Mouse (Mus musculus): ENCODE measurements around the gene Tenm4.

The Tenm4 gene

DNA sequence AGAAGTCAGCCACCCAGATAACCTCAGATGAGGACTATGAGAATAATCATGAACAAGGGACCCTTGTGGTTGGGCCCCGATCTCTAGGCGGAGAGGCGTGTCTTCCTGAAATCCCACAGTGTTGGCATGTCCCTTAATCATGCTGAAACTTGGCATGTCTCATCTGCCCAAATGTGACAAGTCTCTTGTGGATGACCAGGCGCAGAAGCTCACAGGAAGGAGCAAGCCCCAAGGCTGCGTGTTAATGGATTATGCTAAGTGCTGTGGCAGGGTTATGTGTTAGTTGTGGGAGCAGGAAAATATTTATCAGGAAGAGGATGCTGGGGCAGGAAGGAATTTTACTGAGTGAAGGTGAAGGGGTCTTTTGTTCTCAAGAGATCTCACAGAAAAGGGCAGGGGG is 642.0 kb downstream of the Tenm4 start:
- peak; percentile 21 for DNase-seq (ENCODE audit: low spot score)

DNA sequence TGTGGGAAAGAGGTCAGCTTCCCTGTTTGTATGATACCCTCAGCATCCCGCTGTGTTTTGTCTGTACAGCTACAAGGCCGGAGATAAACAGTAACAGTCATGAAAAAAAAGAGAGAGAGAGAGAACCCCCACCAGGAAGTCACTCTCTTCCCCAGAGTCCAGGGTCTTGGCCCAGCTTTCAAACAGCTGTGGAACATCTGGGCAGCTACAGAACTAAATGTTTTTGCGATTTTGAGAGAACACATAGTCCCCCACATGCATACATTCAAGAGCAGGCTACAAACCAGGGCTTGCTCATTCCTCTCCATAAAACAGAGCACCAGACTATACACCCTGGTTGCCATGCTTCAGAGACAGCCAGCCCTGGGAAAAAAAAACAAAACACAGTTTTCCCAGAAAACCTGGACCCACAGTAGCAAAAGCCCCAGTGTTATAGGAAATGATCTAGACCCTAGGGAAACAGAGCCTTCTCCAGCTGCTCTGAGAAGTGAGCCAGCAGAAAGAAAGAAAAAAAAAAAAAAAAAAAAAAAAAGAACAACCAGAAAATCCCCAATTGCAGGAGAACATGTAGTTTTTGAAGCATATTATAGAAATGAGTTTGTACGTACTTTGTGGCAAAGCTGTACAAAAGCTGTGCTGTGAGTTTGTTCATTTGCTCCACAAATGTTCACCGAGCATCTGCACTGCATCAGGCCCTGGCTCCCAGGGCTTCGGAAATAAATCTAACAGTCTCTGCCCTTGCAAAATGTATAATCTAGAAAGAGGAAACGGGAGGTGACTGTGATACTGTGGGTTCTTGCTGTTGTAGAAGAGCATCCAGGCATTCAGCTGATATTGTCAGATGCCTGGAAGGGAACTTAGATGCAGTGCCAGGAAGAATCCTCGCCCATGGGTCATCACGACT is 642.7 kb downstream of the Tenm4 start:
- DNase-seq (ENCODE audit: low spot score), result no peak

DNA sequence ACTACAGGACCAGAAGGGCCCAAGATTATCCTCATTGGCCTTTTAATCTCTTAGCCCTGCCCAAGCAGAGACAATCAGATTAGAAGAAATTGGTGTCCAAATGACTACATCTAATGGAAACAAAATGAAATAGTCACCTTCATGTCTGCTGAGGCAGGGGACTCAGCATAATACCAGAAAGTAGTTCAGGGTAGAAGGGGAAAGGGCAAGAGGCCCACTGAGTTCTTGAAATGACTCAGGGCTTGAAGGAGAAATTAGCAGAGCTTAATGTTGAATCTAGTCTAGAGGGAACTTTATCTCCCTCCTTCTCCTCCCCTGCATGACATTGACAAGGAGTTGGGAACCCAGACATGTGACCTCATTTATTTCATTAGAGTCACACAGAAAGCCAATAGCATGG is 643.5 kb downstream of the Tenm4 start:
- DNase-seq (ENCODE audit: low spot score), result no peak

DNA sequence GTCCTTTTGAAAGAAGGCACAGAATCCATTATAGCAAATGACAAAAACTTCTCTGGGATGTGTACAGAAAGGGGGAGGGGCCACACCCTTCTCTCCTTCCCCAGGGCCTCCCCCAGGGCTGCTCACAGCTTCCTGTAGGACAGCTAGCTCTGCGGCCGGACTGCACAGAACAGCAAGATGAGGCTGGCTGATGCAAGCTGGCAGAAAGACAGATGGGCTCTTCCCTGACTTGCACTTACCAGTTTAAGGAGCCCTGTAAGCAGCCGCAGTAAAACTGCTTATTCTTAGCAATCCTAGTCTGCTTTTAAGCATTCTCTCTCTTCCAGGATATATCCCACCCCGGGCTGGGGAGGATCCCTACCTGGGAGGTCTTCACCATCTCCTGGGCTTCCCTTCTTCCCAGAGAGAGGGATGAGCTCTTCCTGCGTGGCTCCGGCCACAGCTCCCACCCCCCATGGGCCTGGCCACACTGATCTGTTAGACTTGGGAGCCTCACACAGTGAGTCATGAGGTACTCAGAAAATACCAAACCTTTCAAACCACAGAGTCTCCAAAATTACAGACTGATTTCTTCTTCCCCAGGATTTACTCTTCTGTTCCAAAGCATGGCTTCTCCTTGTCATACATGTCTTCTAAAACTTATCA is 646.1 kb downstream of the Tenm4 start:
- peak; percentile 53 for DNase-seq (ENCODE audit: low spot score)

DNA sequence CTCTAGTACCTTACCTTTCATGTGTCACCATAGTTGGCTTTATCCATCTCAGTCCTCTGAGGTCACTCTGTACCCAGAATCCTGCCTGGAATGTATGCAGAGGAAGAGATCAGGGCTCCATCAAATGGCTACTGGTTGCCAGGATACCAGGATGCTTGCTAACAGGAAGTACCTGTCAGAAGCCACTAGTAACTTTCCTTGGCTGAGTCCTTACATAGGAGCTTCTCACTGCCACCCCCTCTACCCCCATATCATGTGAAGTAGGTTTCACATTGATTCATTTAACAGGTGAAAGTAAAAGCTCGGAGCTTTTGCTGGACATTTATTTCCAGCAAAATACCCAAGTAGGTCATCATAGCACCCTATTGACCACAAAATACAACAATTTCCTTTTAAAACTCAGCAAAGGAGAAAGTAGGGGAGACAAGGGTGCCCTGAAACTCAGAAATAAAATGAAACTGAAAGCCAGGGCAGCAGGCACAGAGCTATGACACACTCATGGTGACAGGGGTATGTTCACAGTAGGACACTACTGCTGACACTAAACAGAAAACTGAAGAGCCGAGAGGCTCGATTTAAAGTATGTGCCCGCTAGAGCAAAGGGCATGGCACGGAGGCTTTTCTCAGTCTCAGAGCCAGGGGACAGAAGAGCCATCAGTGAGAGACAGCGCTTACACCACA is 647.3 kb downstream of the Tenm4 start:
- DNase-seq (ENCODE audit: low spot score), result no peak

DNA sequence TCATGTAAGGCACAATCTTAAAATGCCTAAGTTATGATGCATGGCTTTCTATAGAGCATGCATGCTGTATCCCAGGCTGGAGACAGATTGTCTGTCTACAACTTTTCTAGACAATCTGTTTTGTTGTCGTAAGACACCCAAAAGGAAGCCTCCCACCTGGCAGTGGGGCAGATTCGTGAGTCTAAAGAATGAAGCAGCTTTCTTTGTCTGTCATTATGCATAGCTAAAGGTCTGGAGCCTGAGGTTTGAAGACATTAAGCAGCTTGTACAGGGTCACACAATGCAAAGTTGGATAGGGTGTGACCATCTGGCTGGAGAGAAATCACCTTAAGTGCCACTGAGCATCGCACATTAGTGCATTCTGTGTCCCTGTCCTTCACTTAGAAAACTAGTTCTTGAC is 648.5 kb downstream of the Tenm4 start:
- no peak for DNase-seq (ENCODE audit: low spot score)

DNA sequence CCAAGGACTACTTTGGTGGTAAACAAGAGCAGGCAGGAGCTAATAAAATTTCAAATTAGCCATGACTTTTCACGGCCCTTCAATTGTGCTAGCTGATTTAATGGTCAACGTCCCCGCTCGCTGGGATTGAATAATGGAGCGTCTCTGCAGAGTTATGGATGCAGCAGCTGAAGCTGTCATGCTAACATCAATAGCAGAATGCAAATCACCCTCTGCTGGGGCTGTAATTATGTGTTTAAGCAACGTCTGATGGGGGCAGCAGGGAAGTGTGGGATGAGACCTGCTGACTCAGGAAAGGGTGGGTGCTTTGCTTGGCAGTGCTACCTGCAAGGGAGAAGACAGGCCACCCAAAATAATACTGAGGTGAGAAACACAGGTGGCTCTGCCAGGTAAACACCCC is 649.3 kb downstream of the Tenm4 start:
- no peak for DNase-seq (ENCODE audit: low spot score)

DNA sequence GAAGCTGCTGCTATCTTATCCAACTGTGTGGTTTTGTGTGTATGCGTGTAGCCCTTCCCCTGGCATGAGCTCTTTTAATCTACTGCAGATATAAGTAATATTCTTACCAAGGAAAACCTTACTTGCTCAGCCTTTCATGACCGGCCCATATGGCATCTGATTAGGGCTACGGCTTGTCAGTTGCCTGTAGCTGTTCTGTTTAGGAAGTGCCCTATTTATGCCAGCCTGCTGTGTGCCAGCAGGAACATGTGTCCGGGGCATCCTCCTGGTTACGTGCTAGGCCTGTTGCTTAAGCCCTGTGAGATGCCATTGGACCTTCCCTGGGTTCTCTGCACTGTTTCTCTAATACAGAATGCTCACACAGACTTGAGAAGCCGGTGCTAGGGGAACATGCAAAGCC is 655.1 kb downstream of the Tenm4 start:
- no peak for DNase-seq (ENCODE audit: low spot score)

DNA sequence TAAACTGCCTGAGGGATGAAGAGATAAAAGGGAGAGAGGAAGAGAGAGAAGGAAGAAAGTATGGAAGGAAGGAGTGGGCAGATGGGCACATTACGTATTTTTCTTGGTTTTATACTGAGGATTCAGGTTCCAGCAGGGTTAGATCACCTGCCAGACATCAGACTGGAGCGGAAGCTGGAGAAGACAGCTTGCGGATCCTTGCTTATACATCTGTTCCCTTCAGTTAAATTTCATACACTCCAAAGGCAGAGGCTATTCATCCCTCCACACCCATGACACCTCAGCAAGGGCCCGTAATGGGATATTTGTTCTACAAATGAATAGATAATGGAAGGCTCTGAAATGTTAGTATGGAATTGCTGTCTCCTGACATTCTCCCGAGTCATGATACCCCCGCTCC is 655.6 kb downstream of the Tenm4 start:
- DNase-seq (ENCODE audit: low spot score), result no peak

DNA sequence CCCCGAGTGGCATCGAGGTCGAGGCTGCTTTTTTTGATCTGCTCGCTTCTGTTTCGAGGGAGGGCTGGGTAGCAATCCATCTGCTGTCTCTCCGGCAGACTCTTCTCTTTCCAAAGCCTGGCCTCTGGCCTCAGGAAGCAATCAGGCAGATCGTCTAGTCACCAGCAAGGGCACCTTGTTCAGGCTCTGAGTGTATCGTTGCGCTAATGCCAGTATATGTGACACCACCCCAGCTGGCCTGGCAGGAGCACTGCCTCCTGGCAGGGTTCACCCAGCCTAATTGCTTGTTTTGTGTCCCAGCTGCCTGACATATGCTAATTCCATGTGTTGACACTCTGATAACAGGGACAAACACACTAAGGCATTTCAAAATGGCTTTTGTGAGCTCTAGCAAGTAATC is 661.5 kb downstream of the Tenm4 start:
- DNase-seq (ENCODE audit: low spot score), result peak; percentile 30

DNA sequence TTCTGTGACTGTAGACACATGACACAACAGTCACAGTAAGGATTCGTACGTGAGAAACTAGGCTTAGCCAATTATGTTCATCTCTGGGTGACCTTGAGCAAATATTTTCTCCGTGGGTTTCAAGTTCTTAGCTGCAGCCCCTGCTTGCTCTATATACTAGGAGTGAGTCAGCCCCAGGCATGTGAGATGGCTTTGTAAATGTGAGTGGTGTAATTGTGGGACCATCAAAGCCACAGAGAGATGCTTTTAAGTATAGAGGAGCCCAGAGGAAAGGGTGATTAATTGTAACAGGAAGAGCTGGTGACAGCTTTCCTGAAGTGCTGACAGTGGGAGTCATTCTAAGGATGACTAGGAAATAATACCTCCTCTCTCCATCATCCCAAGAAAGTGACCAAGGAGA is 662.0 kb downstream of the Tenm4 start:
- no peak for DNase-seq (ENCODE audit: low spot score)

DNA sequence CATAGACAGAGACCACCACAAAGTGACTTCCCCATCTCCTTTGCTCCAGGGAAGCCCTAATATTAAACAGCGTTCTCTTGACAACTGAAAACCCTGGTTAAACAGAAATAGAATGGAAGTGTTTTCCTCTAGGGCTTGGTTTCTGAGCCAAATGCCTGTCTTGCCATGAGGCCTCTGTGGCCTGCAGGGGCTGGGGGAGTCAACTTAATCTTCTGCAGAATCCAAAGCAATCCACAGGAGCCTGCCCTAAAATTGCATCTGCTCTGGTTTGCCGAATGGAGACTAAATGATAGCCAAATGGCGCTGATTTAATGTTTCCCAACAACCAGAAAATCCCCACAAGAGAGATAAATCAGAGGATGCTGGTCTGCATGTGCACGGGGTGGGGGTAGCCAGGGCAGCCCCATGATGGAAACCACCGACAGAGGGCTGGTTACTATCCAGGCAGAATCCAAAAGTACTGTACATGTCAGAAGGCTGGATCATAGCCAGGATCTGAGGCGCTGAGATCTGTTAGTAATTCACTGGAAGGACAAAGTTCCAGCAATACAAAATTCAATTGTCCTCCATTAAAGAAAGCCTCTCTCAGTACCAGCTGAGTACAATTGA is 663.7 kb downstream of the Tenm4 start:
- no peak for DNase-seq (ENCODE audit: low spot score)

DNA sequence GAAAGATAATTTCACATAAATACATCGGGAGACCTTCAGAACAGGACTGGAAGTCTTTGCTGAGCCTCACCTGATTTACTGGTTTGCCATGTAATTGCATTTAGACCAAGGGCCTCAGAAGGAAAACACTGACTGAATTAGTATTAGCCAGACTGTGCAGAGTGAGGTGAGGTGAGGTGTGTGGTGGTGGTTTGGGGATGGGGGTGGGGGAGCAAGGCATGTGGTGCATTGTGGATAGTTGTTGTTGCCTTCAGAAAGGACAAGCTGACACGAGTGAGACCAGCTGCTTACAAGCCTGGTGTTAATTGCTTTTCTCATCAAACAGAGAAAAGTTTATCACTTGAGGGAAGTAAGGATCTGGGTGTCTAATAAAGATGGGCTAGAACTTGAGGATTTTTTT is 664.3 kb downstream of the Tenm4 start:
- no peak for DNase-seq (ENCODE audit: low spot score)

DNA sequence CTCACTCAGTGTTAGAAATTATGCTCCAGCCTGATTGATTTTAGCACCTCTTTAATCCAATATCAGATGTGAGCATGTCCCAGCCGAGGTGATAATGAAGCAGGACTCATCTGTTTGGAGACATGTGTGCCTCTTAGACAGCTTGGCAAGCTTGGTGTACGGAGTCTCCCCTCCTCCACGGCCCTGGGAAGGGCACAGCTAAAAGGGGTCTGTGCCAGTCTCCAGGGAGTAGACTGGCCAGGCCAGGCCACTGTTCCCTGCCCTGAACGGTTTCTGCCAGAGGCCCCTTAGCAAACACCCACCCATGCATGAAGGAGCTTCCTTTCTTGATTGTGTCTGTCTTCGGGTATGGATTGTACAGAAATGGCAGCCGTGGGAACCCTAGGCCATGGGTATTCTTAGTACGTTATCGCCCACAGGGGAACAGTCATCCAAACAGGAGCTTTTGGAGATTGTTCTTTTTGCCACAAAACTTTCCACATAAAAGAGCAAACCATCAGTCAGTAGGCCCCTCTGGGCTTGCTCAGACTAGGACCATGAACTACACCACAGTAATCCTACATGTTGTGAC is 667.3 kb downstream of the Tenm4 start:
- DNase-seq (ENCODE audit: low spot score), result no peak

DNA sequence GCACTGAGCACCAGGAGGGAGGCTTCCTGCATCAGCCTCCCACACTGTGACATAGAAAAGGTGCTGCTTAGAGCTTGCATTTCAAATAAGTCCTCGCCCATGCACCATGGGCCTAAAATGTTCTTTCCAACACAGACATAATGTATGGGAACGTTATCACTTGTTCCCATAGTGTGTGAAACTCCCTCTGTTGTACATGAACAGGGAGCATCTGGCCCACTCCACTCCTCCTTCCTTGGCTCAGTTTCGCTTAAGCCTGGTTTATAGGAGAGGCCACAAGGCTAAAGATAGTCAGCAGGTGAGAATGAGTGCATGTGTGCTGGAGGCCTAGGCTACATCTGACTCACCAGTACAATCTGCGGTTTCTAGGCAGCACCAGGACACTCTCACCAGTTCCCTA is 667.9 kb downstream of the Tenm4 start:
- no peak for DNase-seq (ENCODE audit: low spot score)

DNA sequence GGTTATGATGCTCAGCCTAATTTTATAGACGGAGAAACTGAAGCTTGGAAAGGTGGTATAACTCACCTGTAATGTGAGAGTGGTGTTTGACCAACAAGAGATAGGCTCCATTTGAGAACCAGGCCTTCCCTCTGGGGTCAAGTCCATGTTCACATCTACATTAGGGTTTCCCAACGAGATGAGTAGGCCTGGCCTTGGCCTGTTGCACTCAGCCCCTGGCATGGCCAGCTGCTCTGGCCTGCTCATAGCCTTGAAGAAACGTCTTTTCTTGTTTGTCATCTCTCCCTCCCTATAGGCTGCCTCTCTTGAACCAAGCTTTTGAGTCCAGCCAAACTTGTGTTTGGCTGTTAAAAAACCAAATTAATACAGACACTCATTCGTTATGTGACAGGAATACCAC is 668.5 kb downstream of the Tenm4 start:
- no peak for DNase-seq (ENCODE audit: low spot score)

DNA sequence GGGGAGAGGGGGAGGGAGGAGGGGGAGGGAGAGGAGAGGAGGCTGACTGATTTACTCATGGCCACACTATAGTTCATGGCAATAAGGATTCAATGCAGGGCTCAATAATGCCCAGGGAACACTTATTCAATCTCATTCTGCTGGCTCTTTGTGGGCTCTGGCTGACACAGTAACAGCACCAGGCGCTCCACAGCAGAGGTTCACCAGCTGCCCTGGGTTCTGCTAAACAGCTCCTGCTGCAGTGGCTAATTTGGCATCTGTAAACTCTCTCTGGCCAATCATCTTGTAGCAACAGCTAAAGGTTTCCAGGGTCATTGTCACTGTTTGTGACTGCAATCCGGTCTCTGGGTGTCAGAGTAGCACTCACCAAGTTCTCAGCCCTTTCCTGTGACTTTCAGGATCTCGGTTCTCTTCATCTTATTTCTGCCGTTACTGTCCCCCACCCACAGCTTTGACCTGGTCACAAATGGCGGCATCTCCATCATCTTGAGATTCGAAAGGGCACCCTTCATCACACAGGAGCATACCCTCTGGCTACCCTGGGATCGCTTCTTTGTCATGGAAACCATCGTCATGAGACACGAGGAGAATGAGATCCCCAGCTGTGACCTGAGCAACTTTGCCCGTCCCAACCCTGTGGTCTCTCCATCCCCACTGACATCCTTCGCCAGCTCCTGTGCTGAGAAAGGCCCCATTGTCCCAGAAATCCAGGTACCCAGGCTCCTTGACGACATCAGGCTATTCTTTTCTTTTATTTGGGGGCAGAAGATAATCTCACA is 671.6 kb downstream of the Tenm4 start:
- peak; percentile 26 for DNase-seq (ENCODE audit: low spot score)

DNA sequence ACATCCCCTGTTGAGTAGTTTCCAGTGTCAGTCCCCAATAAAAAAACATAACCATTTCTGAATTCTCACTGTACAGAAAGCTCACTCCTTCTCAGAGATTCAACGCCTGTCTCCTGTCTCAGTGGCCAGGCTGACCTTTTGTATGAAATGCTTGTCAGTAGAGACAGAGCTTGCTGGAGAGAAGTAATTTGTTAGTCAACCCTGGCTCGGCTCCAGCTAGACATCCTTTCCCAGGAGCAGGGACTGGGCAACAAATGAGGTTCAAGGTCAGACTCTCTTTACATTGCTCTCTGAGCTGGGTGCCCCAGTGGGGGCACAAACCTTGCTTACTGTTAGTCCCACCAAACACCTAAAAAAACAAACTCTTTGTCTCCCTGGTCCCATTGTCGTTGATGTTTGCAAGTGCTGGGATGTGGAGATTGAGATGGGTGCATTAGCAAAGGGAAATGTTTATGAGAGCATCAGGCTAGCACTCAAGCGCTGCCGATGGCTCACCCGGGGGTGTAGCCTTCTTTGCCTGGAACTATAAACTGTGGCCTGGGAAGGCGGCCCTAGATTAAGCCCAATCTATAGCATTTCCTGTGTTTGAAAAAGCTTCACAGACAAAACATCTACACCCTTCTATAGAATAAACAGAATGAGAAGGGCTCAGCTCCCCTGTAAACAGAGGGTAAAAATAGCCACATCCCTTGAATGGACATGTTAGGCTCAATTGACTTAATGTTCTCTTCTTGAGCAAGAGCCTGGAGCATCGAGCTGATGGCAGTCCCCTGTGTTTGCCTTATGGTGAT is 673.3 kb downstream of the Tenm4 start:
- DNase-seq (ENCODE audit: low spot score), result no peak

DNA sequence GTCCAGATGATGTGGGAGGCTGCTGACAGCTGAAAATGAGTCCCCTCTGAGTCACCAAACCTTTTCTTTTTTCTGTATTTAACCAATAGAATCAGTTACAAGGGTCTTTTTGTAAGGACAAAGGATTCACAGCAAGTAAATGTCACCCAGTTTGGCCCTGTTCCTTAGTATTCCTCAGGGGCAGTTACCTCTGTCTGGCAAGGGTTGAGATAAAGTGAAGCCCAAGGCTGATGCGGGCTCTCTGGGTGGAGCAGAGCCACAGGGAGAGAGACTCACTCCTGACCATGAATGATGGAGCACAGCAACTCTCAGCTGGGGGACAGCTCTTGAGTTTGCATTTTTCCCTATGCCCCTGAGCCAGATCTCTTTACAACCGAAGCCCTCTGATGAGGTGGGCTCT is 681.7 kb downstream of the Tenm4 start:
- DNase-seq (ENCODE audit: low spot score), result no peak

DNA sequence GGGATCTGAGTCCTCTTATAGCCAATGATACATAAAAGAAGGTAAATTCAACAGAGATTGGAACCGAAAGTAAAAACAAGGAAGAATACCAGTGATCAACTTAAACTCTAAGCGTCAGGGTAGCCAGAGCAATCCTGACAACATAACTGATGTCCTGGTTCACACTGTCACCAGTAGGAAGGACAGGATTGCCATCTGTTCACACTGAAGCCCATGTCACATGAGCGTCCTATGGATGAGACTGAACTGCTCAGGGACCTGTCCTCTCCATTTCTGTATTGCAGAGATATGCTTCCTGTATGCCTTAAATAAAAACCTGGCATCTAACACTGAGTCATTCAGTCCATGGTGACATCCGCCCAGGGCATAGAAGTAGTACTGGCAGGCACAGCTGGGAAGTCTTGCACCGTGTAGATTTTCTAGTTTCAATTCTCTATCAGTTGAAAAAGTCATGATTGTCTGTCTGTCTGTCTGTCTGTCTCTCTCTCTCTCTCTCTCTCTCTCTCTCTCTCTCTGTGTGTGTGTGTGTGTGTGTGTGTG is 684.9 kb downstream of the Tenm4 start:
- no peak for DNase-seq (ENCODE audit: low spot score)
